Mouse (Mus musculus) neutrophil, adult 83 days (primary cell): ENCODE measurements around the gene Srrt. TPM values are rescaled to one million over a fixed set of nuclear protein-coding genes. Genes with fewer than 3 reads are reported as not detected.

ENCODE experiments used
- total RNA-seq, 2 experiments: library from RNA; stranded (reverse); gene quantifications; one replicate each; pipeline ENCODE4 v1.2.4; 2023

Gene Srrt
- total RNA-seq, result 100 to 1,000 TPM; 195 to 241 TPM

DNA sequence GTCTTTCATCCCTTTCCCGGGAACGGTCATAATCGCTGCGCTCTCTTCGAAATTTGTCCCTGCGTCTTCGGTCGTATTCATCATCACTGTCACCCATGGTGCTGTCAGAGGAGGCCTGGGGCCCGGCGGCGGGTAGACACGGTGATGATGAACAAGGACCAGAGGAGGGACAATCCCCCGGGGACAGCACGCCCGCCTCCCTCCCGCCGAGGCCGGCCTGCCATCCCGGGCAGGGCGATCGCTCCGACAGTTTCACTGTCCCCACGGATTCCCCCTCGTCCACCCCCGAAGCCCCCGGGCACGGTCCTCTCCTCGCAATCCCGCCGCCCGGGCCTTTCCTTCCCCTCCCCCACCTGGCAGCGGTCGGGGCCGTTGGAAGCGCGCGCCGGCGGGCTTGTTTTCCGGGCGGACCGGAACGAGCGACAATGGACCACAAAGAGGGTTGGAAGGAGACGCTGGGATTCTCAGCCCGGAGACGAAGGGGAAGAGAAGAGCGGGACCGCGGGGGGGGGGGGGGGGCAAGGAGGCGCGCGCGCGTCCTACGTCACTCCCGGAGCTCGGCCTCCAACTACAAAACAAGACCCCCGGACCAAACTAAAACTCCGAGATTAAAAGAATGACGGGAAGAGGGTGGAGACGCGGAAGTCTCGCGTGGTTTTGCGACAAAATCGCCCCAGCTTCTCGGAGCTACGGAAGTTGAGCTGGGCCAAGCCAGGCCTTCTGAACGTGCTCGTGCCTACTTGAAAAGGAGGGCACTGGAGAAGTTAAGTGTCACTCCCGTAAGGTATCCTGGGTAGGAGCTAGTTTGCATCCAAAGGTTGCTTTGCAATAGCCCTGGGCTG lies at the start of gene Srrt:
Srrt (minus strand) TSS at position 604 of the 842 bp plus-strand sequence.

DNA sequence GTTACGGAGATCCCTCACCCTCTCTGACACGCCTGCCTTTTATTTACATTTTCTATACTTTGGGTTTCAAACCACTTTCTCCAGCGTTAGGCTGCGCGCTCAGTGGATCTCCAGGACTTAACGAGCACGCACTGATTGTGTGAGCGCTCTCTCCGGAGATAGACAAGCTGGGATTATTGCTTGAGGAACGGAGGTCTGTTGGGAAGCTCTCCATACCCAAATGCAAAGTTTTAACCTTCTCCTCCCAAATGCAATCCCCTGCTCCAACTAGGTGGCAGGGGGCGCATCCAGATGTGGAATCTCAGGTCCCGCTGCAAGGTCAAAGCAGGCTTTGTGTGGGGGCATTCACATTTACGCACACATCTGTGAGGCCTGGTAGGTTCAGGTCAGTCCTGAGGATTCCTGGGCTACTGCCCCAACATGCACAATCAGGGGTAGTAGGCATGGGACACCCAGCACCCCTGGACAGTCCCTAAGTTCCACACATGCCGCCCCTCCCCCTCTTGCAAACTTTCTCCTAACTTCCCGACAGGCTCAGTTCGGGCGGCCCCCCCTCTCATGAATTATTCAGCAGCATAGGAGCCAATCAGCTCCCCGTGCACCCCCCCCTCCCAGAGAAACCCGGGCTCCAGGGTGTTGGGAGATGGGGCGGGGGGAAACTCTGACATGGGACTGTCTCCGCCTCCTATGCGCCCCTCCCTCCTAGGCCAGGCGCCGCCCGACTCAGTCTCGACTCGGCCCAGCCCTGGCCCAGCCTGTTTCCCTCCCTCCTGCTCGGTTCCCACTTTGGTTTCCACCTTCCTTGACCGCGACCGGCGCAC lies 42.1 kb upstream of the Srrt start, which contains the start of gene Ephb4:
Ephb4 (plus strand) TSS at position 726 of the 821 bp plus-strand sequence.

GRCm38 (mm10) chr5:137333512-137334174 lies 26.2 kb upstream of the Srrt start, which contains the start of gene Slc12a9:
Gene Slc12a9, minus strand, starts transcription at chr5:137333597.

DNA sequence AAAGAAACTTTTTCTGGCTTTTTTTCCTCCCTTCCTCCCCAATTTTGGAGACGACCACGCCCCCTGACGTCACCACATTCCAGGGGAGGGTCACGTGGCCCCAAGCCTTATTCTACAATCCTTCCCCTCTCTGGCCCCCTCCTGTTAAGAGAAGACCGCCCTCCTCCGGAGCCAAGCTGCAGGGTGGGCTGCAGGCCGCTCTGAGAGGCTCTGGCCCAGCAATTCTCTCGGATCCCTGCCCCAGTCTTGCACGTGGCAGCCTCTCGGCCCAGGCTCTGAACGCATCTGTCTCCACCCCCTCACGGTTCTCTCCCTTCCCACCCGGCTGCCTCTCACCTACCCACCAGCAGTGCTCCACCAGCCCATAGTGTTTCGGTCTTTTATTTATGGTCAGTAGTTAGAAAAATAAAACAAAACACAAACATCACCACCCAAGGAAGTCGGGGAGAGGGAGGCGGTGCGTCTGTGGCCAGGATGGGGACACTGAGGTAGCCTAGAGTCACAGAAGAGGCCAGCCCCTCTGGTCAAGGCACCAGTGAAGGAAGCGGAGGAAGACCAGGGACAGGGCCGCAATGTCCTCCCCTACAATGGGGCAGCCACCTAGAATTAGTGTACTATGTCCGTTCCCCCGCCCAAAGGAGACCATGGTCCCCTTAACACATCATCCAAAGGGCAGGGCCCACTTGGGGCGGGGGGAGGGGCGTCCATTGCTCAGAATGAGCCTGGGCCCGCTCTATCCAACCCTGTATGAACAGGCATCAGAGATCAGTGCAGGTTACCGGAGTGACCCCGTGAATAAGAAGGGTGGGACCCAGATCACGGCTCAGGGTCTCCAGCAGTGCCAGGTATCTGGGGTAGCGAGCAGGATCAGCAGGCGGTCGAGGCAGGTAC lies 7.0 kb upstream of the Srrt start, which contains the start of gene Trip6:
Trip6 (minus strand) TSS at position 212 of the 891 bp plus-strand sequence.

DNA sequence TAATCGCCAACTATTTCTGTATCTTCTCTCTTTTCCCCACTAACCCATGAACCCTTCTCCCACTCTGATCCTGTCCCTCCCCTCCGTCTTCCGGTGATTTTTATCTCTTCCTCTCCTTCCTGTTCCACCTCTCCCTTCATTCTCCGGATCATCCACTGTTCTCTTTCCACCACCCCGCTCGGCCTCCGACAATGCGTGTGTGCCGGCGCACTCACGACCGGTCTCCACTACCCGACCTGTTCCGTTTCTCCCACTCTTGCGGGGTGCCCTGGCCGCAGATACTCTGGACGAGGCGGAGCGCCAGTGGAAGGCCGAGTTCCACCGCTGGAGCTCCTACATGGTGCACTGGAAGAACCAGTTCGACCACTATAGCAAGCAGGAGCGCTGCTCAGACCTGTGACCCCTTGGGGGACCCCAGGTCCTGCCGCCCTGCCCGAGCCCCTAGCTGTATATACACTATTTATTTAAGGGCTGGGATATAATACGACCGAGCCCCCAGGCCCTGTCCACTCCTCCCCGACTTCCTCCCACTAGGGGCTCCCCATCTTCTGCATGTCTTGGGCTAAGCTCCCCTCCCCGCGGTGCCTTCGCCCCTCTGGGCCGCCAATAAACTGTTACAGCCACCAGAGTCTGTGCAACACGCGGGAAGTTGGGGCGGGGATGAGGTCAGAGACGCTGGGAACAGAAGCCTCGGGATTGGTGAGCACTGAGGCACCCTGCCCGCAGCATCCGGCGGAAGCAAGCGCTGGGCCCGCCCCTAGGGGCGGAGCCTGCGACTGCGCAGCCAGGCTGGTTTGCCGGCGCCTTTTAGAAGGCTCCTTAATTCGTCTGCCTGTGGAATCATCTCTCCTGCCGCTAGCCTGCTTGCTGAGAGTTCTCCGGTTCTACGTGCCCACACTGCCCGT lies 13.4 kb downstream of the Srrt start, which contains the start of gene Ufsp1:
Ufsp1 (plus strand) TSS at position 791 of the 905 bp plus-strand sequence.

GRCm38 (mm10) chr5:137287032-137287952 lies 20.2 kb downstream of the Srrt start, which contains the start of gene Ache:
Gene Ache, plus strand, starts transcription at chr5:137287519.

Other genes starting within 250 kb of the Srrt start
- gene Serpine1, start 235.4 kb downstream of the Srrt start, total RNA-seq, result under 1 TPM in 1 of 2 experiments, not detected in 1; 0.28 TPM
- gene Trim56, start 191.5 kb downstream of the Srrt start, total RNA-seq, result 10 to 100 TPM; 32.8 to 36.3 TPM
- not detected for gene Muc3, start 158.4 kb downstream of the Srrt start, total RNA-seq
- 1 to 10 TPM; 1.7 to 2.9 TPM for gene Muc3a, start 95.3 kb downstream of the Srrt start, total RNA-seq
- 10 to 100 TPM in 1 of 2 experiments, 1 to 10 TPM in 1; 7.4 to 13.1 TPM for gene Ache, start 20.2 kb downstream of the Srrt start, total RNA-seq
- 1 to 10 TPM; 3.5 to 4.1 TPM for gene Ufsp1, start 13.0 kb downstream of the Srrt start, total RNA-seq
- 10 to 100 TPM in 1 of 2 experiments, 1 to 10 TPM in 1; 7.9 to 12.1 TPM for gene Trip6, start 6.7 kb upstream of the Srrt start, total RNA-seq
- 10 to 100 TPM; 33.5 to 41.1 TPM for gene Slc12a9, start 25.9 kb upstream of the Srrt start, total RNA-seq
- under 1 TPM in 1 of 2 experiments, not detected in 1; 0.13 TPM for gene Ephb4, start 42.4 kb upstream of the Srrt start, total RNA-seq
- gene Zan, start 169.4 kb upstream of the Srrt start, total RNA-seq, result under 1 TPM; 0.02 to 0.29 TPM
- gene Pop7, start 194.8 kb upstream of the Srrt start, total RNA-seq, result 10 to 100 TPM; 13.8 to 19.8 TPM
- 10 to 100 TPM; 50.9 to 52.3 TPM for gene Gigyf1, start 210.9 kb upstream of the Srrt start, total RNA-seq
- not detected for gene Epo, start 225.6 kb upstream of the Srrt start, total RNA-seq
- gene Gnb2, start 225.8 kb upstream of the Srrt start, total RNA-seq, result 100 to 1,000 TPM; 921 to 972 TPM
- gene Actl6b, start 245.8 kb upstream of the Srrt start, total RNA-seq, result not detected